Mouse (Mus musculus): Measurements from ENCODE around the gene Jpt1.
"Not testable (repeated sequence)": the region's sequence is repeated elsewhere in the genome, so short reads cannot be mapped to it uniquely, and the experiment has no call there.

Jpt1 gene

DNA sequence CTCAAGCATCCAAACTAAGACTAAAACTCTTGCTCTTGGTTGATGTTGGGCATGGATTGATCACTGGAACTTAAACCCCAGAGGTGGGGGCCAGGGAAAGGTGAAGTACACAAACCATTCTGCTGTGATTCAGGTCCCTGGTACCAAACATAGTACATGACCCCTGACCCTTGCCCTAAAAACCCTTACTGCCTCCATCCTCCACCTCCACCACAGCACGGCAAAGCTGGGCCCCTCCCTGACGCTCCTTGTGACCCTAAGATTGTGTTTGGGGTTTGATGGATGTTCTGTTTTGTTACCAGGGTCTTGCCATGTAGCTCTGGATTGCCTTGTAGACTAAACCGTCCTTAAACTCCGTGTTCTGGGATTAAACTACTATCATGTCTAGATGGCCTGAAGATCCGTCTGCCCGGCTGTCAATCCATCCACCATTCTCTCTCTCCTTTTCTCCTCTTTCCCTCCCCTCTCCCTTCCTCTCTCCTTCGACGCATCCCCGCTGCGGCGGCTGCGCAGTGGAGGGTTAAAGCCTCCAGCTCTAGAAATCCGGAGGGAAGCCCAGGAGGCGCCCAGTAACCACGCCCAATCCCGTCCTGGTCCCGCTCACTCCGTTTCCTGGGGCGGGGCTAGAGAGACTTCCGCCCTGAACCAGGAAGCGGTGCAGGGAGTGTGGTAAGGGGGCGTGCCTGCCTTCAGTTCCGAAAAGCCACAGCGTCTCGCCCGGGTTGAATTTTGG lies 39.0 kb downstream of the Jpt1 start, which contains the start of gene Armc7:
Gene Armc7 (plus strand): TSS at position 643 of the 733 bp plus-strand sequence.
- peak; percentile 85 for DNase-seq (ENCODE audit: low spot score)

DNA sequence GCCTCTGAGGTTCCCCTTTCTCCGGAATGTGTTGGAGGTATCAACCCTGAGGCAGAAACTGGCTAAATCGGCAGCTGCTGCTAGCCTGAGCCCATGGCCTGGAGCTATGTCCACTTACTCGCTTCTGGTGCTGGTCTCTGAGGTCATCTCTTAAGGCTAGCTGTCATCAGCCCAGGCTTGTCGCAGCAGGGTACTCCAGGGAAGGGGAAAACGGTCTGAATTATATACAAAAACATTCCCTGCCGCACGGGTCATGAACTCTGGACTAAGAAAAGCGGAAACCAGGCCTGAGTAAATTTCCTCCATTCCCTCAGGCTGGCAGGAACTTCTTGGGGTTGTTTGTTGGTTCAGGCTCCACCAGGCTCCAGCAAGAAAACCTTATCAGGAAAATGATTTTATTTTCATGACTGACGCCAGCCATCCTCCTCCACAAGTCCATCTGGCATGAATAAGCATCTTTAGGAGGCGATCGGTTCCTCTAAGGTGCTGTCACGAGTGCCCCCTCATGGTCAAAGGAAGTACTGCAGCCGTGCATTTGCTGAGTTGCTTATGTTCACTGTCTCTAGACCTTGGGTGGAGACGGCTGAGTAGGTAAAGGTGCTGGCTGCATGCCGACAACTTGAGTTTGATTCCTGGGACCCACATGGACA lies 40.4 kb downstream of the Jpt1 start:
- DNase-seq (ENCODE audit: low spot score): peak; percentile 94

DNA sequence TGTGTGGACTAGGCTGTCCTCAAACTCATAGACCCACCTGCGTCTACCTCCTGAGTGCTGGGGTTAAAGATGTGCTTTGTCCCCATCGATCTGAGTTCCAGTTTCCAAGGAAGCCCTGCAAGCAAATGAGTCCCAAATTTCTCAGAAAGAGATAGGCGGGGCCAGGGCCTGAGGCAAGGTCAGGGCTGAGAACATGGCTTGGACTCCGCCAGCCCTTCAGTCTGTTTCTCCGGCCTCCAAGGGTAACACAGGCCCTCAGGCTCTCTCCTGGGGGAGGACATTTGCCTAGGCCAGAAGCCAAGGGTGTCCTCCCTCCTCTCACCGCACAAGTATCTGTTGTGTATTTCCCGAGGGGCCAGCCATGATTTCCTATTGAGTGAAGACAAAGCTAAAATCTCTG lies 42.0 kb downstream of the Jpt1 start:
- DNase-seq (ENCODE audit: low spot score): no peak

DNA sequence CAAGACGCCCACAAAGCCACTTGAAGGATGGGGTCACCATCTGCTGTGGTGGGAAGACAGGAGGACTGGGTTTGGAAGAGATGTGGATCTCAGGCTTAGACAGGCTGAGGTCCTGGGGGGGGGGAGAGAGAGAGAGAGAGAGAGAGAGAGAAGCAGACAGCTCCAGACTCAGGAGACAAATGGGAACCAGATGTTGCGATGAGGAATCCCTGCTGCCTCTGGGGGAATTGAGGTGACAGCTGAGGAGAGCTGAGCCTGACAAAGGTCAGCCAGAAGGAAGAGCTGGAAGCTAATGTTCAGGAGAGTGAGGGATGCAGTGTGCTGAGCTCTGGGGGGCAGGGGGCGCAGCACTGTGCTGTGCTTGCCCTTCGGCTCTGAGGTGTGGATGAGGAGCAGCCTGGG lies 47.0 kb downstream of the Jpt1 start:
- DNase-seq (ENCODE audit: low spot score): no peak

DNA sequence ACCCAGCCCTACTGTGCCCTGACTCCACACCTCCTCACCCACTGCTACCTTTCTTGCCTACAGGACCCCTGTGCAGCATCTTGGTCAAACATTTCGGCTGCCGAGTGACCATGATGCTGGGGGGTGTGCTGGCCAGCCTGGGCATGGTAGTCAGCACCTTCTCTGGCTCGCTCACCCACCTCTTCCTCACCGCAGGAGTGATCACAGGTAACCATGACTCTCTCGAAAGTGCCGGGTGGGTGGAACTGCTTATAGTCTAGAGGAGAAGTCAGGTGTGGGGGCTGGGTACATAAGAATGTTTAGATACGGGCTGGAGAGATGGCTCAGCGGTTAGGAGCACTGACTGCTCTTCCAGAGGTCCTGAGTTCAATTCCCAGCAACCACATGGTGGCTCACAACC lies 49.3 kb downstream of the Jpt1 start:
- DNase-seq (ENCODE audit: low spot score): no peak

DNA sequence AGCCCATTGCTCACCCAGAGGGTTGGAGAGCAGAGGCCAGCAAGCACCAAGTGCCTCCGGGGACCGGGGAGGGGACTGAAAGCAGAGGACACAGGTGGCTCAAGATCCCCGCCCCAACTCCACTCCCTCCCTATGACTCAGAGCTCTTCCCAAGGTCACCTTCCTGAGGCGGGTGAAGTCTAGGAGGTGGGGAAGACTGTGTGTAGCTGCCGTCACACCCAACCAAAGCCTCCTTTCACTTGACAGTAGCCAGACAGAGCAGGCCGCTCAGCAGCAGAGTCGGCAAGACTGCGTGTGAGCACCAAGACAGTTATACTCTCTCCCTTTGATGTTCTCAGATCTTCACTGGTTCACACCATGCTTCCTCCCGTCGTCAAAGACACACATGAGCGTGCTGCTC lies 50.8 kb downstream of the Jpt1 start:
- no peak for DNase-seq (ENCODE audit: low spot score)

DNA sequence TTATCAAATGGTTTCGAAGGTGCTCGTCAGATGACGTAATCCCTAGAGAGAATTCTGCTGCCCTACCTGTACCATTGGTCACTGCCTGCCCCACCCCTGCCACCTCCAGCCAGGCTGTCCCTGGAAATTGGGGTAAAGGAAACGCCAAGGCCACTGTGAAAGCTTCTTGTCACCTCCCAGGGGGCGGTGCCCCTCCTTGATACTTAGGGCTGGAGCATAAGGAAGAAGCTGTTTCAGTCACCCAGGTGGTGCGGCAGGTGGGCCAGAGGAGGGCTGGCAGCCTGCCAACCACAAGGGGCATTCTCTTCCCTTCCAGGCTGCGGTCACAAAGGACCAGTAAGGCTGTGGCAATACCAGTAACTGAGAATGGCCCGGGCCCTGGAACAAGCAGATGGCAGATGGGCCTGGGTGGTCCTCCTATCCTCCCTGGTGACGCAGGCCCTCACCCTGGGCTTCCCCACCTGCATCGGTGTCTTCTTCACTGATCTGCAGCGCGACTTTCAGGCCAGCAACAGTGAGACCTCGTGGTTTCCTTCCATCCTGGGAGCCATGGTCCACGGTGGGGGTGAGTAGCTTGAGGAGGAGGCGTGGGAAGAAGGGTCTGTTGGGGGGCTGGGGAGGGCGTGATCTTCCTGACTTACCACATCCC lies 51.8 kb downstream of the Jpt1 start, which contains the start of gene Slc16a5:
Gene Slc16a5 (plus strand): TSS at position 232 of the 649 bp plus-strand sequence.
- no peak for DNase-seq (ENCODE audit: low spot score)

DNA sequence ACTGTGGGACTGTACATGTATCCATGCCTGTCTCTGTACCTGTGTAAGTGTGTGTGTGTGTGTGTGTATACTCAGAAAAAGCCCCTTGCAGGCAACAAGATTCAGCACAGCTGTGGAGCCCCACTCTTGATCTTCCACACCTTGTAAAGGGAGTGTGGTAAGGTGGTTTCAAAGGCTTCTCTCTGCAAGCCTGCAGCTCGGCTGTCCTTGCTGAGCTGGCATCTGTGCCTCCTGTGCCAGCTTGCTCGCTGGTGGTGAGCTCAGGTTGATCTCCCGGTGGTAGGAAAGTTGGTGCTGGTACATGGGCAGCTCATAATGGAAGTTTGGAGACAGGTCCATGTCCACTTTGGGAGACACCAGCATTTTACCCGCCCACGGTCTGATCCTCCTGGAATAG lies 52.3 kb downstream of the Jpt1 start:
- DNase-seq (ENCODE audit: low spot score): no peak

DNA sequence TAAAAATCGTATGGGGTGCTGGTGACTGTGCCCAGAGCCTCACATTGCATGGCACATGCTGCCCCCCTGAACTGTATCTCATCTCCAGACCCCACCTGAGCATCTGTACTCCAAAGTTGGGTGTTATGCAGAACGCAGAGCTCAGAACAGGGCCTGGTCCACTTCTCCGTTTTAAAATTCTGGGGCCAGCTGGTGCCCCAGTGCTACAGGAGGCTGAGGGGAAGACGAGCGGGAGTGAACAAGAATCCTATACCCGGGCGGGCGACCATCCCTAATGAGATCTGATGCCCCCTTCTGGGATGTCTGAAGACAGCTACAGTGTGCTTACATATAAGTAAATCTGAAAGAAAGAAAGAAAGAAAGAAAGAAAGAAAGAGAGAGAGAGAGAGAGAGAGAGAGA lies 53.2 kb downstream of the Jpt1 start:
- no peak for DNase-seq (ENCODE audit: low spot score)

DNA sequence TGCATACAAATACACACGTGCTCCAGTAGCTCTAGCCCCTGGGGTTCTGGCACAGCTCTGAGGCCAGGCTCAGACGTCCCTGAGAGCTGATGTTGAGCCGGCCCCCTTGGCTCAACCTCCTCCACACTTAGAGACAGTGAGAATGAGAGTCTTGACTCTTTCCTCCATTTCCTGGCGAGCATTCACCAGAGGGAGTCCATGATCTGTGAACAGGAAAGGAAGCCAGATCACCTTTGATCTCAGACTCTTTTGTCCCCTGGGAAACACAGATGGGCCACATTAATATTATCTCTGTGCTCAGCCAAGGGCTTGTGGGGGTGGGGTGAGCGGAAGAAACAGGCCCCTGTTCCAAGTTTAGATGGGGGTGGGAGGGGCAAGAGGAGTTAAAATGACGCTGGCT lies 56.8 kb downstream of the Jpt1 start:
- DNase-seq (ENCODE audit: low spot score): no peak

DNA sequence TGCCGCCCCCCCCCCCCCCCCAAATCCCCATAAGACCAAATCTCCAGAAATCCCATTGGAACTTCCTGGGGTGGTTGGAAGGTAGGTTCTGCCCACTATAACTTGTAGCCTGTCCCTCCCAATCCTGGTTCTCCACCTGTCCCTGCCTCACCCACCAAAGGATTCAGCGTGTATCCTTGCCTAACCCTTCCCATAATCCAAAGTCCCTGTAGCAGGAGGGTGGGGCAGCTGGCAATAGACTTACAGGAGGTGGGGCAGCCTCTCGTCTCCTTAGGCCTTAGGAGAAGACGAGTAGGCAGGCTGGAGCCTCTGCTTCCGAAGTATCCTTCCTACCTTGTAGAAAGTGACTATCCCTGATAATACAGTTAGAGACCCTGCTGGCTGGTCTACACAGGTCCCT lies 58.0 kb downstream of the Jpt1 start:
- DNase-seq (ENCODE audit: low spot score): no peak

DNA sequence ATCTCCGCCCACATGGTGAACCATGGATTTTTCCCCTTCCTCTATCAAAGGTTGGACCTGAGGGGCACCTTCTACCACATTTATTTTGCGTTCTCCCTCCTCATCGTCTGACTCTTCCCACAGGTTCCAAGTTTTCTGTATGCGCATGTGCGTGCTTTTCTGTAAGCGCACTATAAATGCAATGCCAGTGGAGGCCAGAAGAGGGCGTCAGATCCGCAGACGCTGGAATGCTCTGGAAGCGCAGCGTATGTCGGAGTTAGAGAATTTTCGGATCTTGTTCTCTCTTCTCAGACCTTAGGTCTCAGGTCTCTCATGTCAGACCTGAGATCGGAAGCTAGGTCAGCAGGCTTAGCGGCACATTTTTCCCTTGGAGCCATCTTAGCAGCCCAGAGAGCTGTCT lies 58.6 kb downstream of the Jpt1 start:
- DNase-seq (ENCODE audit: low spot score): no peak

DNA sequence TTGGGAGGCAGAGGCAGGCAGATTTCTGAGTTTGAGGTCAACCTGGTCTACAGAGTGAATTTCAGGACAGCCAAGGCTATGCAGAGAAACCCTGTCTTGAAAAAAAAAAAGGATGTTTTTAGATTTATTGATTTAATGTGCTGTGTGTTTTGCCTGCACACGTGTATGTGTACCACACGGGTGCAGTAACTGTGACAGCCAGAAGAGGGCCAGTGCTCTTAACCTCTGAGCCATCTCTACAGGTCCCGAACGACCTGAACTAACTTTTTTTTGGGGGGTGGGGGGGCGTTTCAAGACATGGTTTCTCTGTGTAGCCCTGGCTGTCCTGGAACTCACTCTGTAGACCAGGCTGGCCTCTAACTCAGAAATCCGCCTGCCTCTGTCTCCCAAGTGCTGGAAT lies 59.4 kb downstream of the Jpt1 start:
- DNase-seq (ENCODE audit: low spot score): not testable (repeated sequence)

DNA sequence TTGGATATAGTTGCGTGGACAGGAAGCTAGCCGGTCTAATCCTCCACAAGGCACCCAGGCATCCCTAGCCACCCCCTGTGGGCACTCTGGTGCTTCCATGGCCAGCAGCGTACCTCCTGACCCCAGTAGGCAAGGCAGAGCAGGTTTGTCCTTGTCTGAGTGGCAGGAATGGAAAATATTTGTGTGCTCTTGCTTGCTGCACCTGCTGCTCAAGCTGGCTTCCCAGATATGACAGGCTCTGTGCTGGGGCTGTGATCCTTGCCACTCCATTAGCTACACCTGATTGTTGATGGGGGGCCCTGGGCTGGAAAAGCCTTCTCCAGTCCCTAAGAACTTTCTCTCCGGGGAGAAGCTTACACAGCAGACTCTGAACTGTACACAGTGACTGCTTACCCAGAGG lies 60.9 kb downstream of the Jpt1 start:
- no peak for DNase-seq (ENCODE audit: low spot score)

DNA sequence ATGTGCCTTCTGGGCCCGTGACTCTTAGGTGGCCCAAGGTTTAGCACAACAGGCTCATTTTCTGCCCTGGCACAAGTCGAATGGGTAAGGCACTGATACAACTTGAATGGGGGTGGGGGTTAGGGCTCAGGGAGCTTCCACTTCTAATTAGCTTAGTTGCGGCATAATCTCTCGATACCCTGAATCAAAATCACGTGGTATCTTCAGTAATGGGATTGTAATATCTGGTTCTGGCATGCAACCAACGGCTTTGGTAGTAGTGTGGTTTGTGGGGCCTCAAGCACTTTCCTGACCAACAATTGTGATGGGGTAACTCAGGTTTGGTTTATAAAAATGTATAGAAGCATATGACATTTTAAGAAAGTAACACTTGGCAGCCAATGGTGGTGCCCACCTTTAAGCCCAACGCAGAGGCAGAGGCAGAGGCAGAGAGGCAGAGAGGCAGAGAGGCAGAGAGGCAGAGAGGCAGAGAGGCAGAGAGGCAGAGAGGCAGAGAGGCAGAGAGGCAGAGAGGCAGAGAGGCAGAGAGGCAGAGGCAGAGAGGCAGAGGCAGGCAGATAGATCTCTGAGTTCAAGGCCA lies 61.8 kb downstream of the Jpt1 start:
- no peak for DNase-seq (ENCODE audit: low spot score)

DNA sequence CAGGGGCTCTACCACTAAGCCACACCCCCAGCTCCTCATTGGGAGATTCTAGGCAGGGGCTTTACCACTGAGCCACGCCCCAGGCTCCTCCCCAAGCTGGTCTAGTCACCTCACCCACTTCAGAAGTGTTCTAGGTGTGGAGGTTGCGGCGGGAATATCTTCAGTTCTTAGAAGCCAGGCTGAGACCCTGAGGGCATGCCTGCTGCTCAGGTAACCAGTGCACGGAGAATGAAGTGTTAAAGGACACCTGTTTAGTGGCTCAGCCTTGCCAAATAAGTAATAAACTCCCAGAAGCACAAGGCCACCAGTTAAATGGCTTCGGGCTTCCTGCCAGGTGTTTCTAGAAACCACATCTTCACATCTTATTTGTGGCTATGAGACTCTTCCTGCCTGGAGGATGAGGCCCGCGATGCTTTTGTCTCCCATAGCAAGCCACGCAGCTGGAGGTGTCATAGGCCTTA lies 62.4 kb downstream of the Jpt1 start:
- DNase-seq (ENCODE audit: low spot score): no peak

DNA sequence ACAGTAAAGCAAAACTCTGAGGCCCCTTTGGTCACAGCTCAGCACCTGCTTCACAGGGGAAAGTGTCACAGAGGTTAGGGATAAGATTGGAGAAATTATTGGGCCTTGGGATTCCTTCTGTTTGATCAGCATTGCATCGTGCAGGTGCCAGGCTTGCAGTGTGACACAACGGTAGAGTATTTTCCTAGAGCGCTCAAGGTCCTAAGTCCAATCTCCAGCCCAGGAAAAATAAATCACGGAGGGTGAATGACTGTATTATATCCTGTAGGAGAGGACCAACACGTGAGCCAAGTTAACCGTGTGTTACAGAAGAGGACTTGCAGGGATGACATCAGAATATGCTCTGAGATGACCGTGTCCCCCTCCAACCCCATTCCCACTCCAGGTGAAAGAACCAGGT lies 64.0 kb downstream of the Jpt1 start:
- DNase-seq (ENCODE audit: low spot score): no peak

DNA sequence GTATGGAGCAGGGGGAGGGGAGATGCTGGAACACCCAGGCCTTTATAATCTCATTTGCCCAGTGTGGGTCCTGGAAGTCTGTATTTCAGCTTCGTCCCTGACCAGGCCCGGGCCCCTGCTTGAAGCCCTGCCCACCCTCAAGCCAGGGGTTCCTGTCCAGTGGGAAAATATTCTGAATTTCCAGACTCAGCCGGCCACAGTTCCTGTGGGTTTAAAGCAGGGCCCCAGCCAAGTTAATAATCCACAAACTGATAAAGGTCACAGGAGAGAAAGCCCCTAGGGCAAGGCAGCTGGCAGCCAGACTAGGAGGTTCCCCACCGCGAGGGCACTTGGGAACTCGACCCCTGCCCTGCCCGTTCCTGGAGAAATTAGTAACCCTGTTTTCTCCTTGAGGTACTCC lies 65.2 kb downstream of the Jpt1 start:
- no peak for DNase-seq (ENCODE audit: low spot score)

DNA sequence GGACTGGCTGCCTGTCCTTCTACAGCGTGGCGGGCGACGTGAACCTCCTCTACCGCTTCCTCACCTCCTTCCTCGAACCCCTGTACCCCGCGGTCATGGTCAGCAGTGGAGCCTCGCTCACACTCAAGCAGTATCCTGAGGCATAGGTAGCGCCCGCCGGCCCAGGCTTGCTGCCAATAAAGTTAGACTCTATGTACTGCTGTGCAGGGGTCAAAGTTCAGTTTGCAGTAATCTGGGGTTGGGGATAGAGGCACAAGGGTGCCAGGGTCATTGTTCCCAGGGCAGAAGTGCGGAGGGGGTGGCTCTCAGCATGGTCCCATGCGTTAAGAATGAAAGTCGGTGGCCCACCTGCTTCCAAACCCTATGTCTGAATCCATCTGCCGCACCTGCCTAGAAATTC lies 66.1 kb downstream of the Jpt1 start:
- DNase-seq (ENCODE audit: low spot score): no peak

Data from left cerebral cortex, adult 11 months (tissue).